ENCODE assay signal across 13 mouse cellular contexts in the genomic region with DNA sequence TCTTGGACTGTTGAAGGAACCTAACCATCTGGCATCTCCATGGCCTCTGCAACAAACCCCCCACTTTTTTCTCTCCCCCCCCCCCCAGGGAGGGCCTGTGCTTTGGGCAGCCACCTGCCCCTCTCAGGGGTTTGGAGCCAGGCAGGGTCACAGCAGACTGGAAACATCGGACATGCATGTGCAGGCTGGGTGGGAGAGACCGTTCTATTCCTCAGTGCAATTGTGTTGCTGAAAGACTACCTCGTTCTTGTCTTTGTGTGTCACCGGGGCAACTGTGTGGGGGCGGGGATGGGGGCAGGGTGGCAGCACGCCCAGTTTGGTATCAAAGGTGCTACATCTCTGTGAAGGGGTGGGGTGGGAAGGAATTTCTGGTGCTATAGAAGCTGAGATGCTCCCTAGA. TPM values are rescaled to one million over a fixed set of nuclear protein-coding genes. Genes with fewer than 3 reads are reported as not detected.
DNase-seq lines count a peak whose midpoint lies in the region; ATAC-seq and TF ChIP-seq lines count a peak whose summit lies in the region.
"Had no signal": no experiment of that assay in that cellular context is flagged by ENCODE, and none has a peak within 500 bp of the region (broad histone marks: within the 10 kb centered on the region; RNA-seq: fewer than 3 reads in every experiment).

No protein-coding gene starts in this region.

- H3K27ac ChIP-seq in gastrocnemius, adult 2 months = 0 out of 2 replicates have a peak overlapping the region, but pooled peaks have one; percentile 1
- peak overlapping the region; percentile 83 for H3K27ac ChIP-seq in forebrain, embryonic 12.5 days
- H3K27ac ChIP-seq in limb, embryonic 15.5 days = peak overlapping the region; percentile 77
- H3K27ac ChIP-seq: limb, embryonic 13.5 days; macrophage had no signal

- H3K27me3 ChIP-seq in forebrain, embryonic 12.5 days = no peaks in the 10 kb centered on the region
- H3K27me3 ChIP-seq in limb, embryonic 15.5 days = no peaks in the 10 kb centered on the region
- H3K27me3 ChIP-seq: limb, embryonic 13.5 days had no signal

- H3K9me3 ChIP-seq in forebrain, embryonic 12.5 days = 0 out of 2 replicates have a peak, but pooled peaks cover 4% of the 10 kb centered on the region
- no peaks in the 10 kb centered on the region for H3K9me3 ChIP-seq in limb, embryonic 15.5 days
- H3K9me3 ChIP-seq: limb, embryonic 13.5 days had no signal

- H3K4me2 ChIP-seq in forebrain, embryonic 12.5 days = 0 out of 2 replicates have a peak overlapping the region, but pooled peaks have one; percentile 13
- H3K4me2 ChIP-seq in limb, embryonic 15.5 days = no peak overlapping the region
- H3K4me2 ChIP-seq: limb, embryonic 13.5 days had no signal

- ATAC-seq in forebrain, embryonic 12.5 days (ENCODE audit: low FRiP score) = 0 out of 2 replicates have a peak, but pooled peaks have one; percentile 30
- no peak for ATAC-seq in limb, embryonic 15.5 days (ENCODE audit: insufficient number of reproducible peaks, low FRiP score, low TSS enrichment, low read depth)

- WGBS in forebrain, embryonic 12.5 days = 4% methylated on average over 6 of the region's 6 CpGs
- 27% methylated on average over 6 of the region's 6 CpGs for WGBS in limb, embryonic 15.5 days

- H3K4me1 ChIP-seq in forebrain, embryonic 12.5 days = peaks cover 25% of the 10 kb centered on the region
- H3K4me1 ChIP-seq in limb, embryonic 15.5 days = peaks cover 28% of the 10 kb centered on the region

- H3K4me3 ChIP-seq in gastrocnemius, adult 2 months = no peak overlapping the region
- H3K4me3 ChIP-seq in forebrain, embryonic 12.5 days (replicated peaks) = no peak overlapping the region
- no peak overlapping the region for H3K4me3 ChIP-seq in limb, embryonic 15.5 days
- H3K4me3 ChIP-seq: limb, embryonic 13.5 days had no signal

- H3K36me3 ChIP-seq in forebrain, embryonic 12.5 days (replicated peaks) = no peaks in the 10 kb centered on the region
- peaks cover 46% of the 10 kb centered on the region for H3K36me3 ChIP-seq in limb, embryonic 15.5 days

- DNase-seq in gastrocnemius, adult 2 months = no peak
- no peak for DNase-seq in gastrocnemius, postnatal 10 days
- peak; percentile 74 for DNase-seq in ES-CJ7 (ENCODE audit: low read depth, low spot score)
- DNase-seq in cerebellum, postnatal 4 days (ENCODE audit: low spot score in 2 of 2) = no peak
- no peak for DNase-seq in adrenal gland, adult 18-20 months (ENCODE audit: low spot score in 2 of 2)
- DNase-seq in thymus, postnatal 14 days = no peak
- DNase-seq: B cell, adult 2 months; kidney, postnatal 25 days had no signal

- no peak for TF ChIP-seq CTCF in gastrocnemius, adult 2 months (IDR thresholded peaks at IDR 0.05)

- intact Hi-C loops in gastrocnemius, adult 2 months (cut with DNase I) = no loop called here

- 0 out of 2 replicates have a peak overlapping the region, but pooled peaks have one; percentile 21 for H3K9ac ChIP-seq in forebrain, embryonic 12.5 days
- no peak overlapping the region for H3K9ac ChIP-seq in limb, embryonic 15.5 days
- H3K9ac ChIP-seq: limb, embryonic 13.5 days had no signal

RNA-seq across cellular contexts. Expression of gene Hils1, which starts 15.2 kb away (rescaled TPM):
- not detected for total RNA-seq in gastrocnemius, adult 2 months (2021)
- total RNA-seq in gastrocnemius, postnatal 10 days (2021) = not detected
- polyA plus RNA-seq in forebrain, embryonic 12.5 days (2016; fragmentation: Nextera tagmentation; extraction: Ambion mirVana) = not detected in 2 replicates
- 0.42 TPM in 1 of 2 replicates, not detected in the other for polyA plus RNA-seq in limb, embryonic 15.5 days (2015; fragmentation: Nextera tagmentation; extraction: Ambion mirVana)
- total RNA-seq in adrenal gland, adult 18-20 months (2021) = not detected
- total RNA-seq: heart, postnatal 10 days had no signal
- polyA plus RNA-seq: limb, embryonic 13.5 days; macrophage had no signal

RNA-seq across cellular contexts. Expression of gene Col1a1, which starts 16.1 kb away (rescaled TPM):
- 100 to 1,000 TPM; 154 to 483 TPM for total RNA-seq in gastrocnemius, adult 2 months (2021)
- 1,000 to 10,000 TPM; 5,070 to 7,999 TPM for total RNA-seq in gastrocnemius, postnatal 10 days (2021)
- 208 and 267 TPM in 2 replicates for polyA plus RNA-seq in forebrain, embryonic 12.5 days (2016; fragmentation: Nextera tagmentation; extraction: Ambion mirVana)
- polyA plus RNA-seq in limb, embryonic 15.5 days (2015; fragmentation: Nextera tagmentation; extraction: Ambion mirVana) = 4,882 and 5,832 TPM in 2 replicates
- total RNA-seq in adrenal gland, adult 18-20 months (2021) = 10 to 100 TPM; 20.4 to 40.2 TPM

RNA-seq across cellular contexts. Expression of gene Sgca, which starts 24.0 kb away (rescaled TPM):
- 100 to 1,000 TPM; 252 to 278 TPM for total RNA-seq in gastrocnemius, adult 2 months (2021)
- 100 to 1,000 TPM; 185 to 194 TPM for total RNA-seq in gastrocnemius, postnatal 10 days (2021)
- polyA plus RNA-seq in forebrain, embryonic 12.5 days (2016; fragmentation: Nextera tagmentation; extraction: Ambion mirVana) = not detected in 2 replicates
- 7.5 and 18.9 TPM in 2 replicates for polyA plus RNA-seq in limb, embryonic 15.5 days (2015; fragmentation: Nextera tagmentation; extraction: Ambion mirVana)
- total RNA-seq in adrenal gland, adult 18-20 months (2021) = under 1 TPM in 1 of 2 experiments, not detected in 1; 0.80 TPM
- polyA plus RNA-seq: macrophage had no signal

RNA-seq across cellular contexts. Expression of gene Ppp1r9b, which starts 38.7 kb away (rescaled TPM):
- total RNA-seq in gastrocnemius, adult 2 months (2021) = 10 to 100 TPM; 18.3 to 25.7 TPM
- 10 to 100 TPM; 46.8 to 54.9 TPM for total RNA-seq in gastrocnemius, postnatal 10 days (2021)
- polyA plus RNA-seq in forebrain, embryonic 12.5 days (2016; fragmentation: Nextera tagmentation; extraction: Ambion mirVana) = 16.6 and 17.7 TPM in 2 replicates
- polyA plus RNA-seq in limb, embryonic 15.5 days (2015; fragmentation: Nextera tagmentation; extraction: Ambion mirVana) = 9.7 and 9.9 TPM in 2 replicates
- total RNA-seq in adrenal gland, adult 18-20 months (2021) = 100 to 1,000 TPM; 107 to 115 TPM

RNA-seq across cellular contexts. Expression of gene Samd14, which starts 57.5 kb away (rescaled TPM):
- under 1 TPM; 0.28 to 0.42 TPM for total RNA-seq in gastrocnemius, adult 2 months (2021)
- 1 to 10 TPM; 3.5 to 6.1 TPM for total RNA-seq in gastrocnemius, postnatal 10 days (2021)
- polyA plus RNA-seq in forebrain, embryonic 12.5 days (2016; fragmentation: Nextera tagmentation; extraction: Ambion mirVana) = 80.5 and 86.7 TPM in 2 replicates
- polyA plus RNA-seq in limb, embryonic 15.5 days (2015; fragmentation: Nextera tagmentation; extraction: Ambion mirVana) = 21.4 and 25.1 TPM in 2 replicates
- total RNA-seq in adrenal gland, adult 18-20 months (2021) = 1 to 10 TPM; 3.7 TPM

Comparison
In these comparisons a context has a peak if more than half of its experiments do, and no peak if none do; other contexts are left out.
1. RNA of gene Col1a1, which starts 16.1 kb away (total RNA-seq): 5,070 to 7,999 TPM in gastrocnemius, postnatal 10 days; 154 to 483 TPM in gastrocnemius, adult 2 months and 20.4 to 40.2 TPM in adrenal gland, adult 18-20 months; every median in the first group is over 10 times any median in the second.
2. H3K27ac ChIP-seq: peak in every context shown above with its lines; median percentile 83 in forebrain, embryonic 12.5 days; 77 in limb, embryonic 15.5 days; 1 in gastrocnemius, adult 2 months.
3. RNA of gene Sgca, which starts 24.0 kb away (total RNA-seq): 252 to 278 TPM in gastrocnemius, adult 2 months and 185 to 194 TPM in gastrocnemius, postnatal 10 days; 0.80 TPM in adrenal gland, adult 18-20 months; every median in the first group is over 100 times any median in the second.